In the genomic region with DNA sequence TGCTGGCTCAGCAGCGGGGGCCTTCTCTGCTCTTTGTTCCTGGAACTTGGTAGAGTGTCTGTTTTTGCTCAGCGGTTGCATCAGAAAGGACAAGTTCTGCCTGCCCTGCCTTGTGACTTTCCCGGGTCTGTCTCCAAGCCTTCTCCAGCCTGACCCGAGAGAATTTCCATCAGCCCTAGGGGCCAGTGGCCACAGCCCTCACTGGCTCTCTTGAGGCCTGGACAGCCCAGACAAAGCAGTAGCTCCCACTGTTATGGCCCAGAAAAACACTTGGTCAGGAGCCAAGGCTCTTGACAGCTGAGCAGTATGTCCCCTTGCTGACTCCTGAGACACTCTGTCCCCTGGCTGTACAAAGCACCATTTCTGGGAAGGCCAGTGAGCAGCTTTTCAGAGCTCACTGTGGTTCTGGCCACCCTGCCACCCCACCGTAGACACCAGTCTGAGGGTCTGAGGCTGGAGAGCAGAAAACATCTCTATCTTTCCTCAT, we compare ENCODE assay signal across 7 mouse cellular contexts. TPM values are rescaled to one million over a fixed set of nuclear protein-coding genes. Genes with fewer than 3 reads are reported as not detected.
DNase-seq lines count a peak whose midpoint lies in the region; ATAC-seq and TF ChIP-seq lines count a peak whose summit lies in the region.

A gene (plus strand): TSS at position 437 of the 487 bp plus-strand sequence.

- H3K9ac ChIP-seq in lung, embryonic 15.5 days, result no peak within 1 kb of the TSS

- H3K27me3 ChIP-seq in Patski, result no peaks in the 10 kb centered on the region
- H3K27me3 ChIP-seq in hindbrain, embryonic 10.5 days (ENCODE audit: insufficient read depth, poor library complexity, severe bottlenecking), result no peaks in the 10 kb centered on the region
- H3K27me3 ChIP-seq in lung, embryonic 15.5 days, result no peaks in the 10 kb centered on the region

- H3K4me2 ChIP-seq in lung, embryonic 15.5 days, result peak within 1 kb of the TSS; percentile 32; the same call in 1 of the 2 replicates

- H3K4me1 ChIP-seq in brown adipose tissue, adult 24 weeks (ENCODE audit: control insufficient read depth, insufficient read depth, insufficient read length, low read length), result peaks cover 64% of the 10 kb centered on the region
- peaks cover 36% of the 10 kb centered on the region for H3K4me1 ChIP-seq in hindbrain, embryonic 10.5 days (replicated peaks)
- peaks cover 44% of the 10 kb centered on the region for H3K4me1 ChIP-seq in lung, embryonic 15.5 days

- TF ChIP-seq CTCF in Patski (IDR thresholded peaks at IDR 0.05), result no peak

- no peak for ATAC-seq in Patski
- ATAC-seq in lung, embryonic 15.5 days (ENCODE audit: borderline replicate concordance, extremely low read depth, low FRiP score, low TSS enrichment), result peak; percentile 64; the same call in 1 of the 2 replicates

- 44% methylated on average over 5 of the region's 5 CpGs for WGBS in hindbrain, embryonic 10.5 days
- WGBS in lung, embryonic 15.5 days, result 36% methylated on average over 5 of the region's 5 CpGs

- CTCF ChIA-PET in Patski (lab: Charles Lee), result no interaction called here

- DNase-seq in Patski (ENCODE audit: low read depth, low spot score), result no peak
- peak; percentile 55 for DNase-seq in frontal cortex, adult 2 months (ENCODE audit: extremely low spot score in 1 of 2, low spot score in 1 of 2)
- DNase-seq in hindbrain, embryonic 10.5 days (ENCODE audit: low spot score), result no peak
- peak; percentile 89 for DNase-seq in layer of hippocampus, adult 9-11 months
- peak; percentile 68 for DNase-seq in testis, postnatal 14 days (ENCODE audit: low spot score)

- peaks cover 66% of the 10 kb centered on the region for H3K36me3 ChIP-seq in hindbrain, embryonic 10.5 days
- peaks cover 24% of the 10 kb centered on the region for H3K36me3 ChIP-seq in lung, embryonic 15.5 days

- POLR2A ChIA-PET in Patski (lab: Charles Lee), result interaction anchor here (1.0 to 1.5 kb wide), 3 partner anchors 9 to 24 kb away, joined by 3 to 7 read pairs (median 3); a partner anchor contains a TSS

- in situ Hi-C loops in Patski (cut with MboI; ENCODE audit: low pct_unique_long_range_greater_than_20kb), result loop anchor here (10.0 kb wide), 1 partner anchor 91 kb away; a partner anchor contains a TSS

- no peaks in the 10 kb centered on the region for H3K9me3 ChIP-seq in hindbrain, embryonic 10.5 days
- no peaks in the 10 kb centered on the region for H3K9me3 ChIP-seq in lung, embryonic 15.5 days

- H3K27ac ChIP-seq in brown adipose tissue, adult 24 weeks (replicated peaks; ENCODE audit: low read depth, low read length), result peak within 1 kb of the TSS; percentile 89
- peak within 1 kb of the TSS; percentile 76 for H3K27ac ChIP-seq in hindbrain, embryonic 10.5 days
- peak within 1 kb of the TSS; percentile 87 for H3K27ac ChIP-seq in lung, embryonic 15.5 days

- peak within 1 kb of the TSS; percentile 0; the same call in 1 of the 2 replicates for H3K4me3 ChIP-seq in brown adipose tissue, adult 24 weeks (ENCODE audit: insufficient read depth, low read depth, low read length)
- peak within 1 kb of the TSS; percentile 20; the same call in 1 of the 2 replicates for H3K4me3 ChIP-seq in hindbrain, embryonic 10.5 days
- peak within 1 kb of the TSS; percentile 4; the same call in 1 of the 2 replicates for H3K4me3 ChIP-seq in lung, embryonic 15.5 days

RNA-seq across cellular contexts. Expression of the gene that starts here (rescaled TPM):
- polyA plus RNA-seq in Patski (2021), result 22.4 TPM
- polyA plus RNA-seq in brown adipose tissue, adult 24 weeks (2012; ENCODE audit: insufficient read depth, insufficient read length, missing spikeins), result 16.2 and 19.3 TPM in 2 replicates
- polyA plus RNA-seq in frontal cortex, adult 2 months (2012; rRNA removed), result 33.8 and 34.0 TPM in 2 replicates
- polyA plus RNA-seq in hindbrain, embryonic 10.5 days (2016; fragmentation: Nextera tagmentation; extraction: Ambion mirVana), result 3.1 and 5.5 TPM in 2 replicates
- polyA plus RNA-seq in lung, embryonic 15.5 days (2015; fragmentation: Nextera tagmentation; extraction: Ambion mirVana), result 7.1 and 7.3 TPM in 2 replicates

Comparison
In these comparisons a context has a peak if more than half of its experiments do, and no peak if none do; other contexts are left out.
1. DNase-seq: peak in frontal cortex, adult 2 months (2 of 2), layer of hippocampus, adult 9-11 months (single experiment) and testis, postnatal 14 days (single experiment); none in Patski (single experiment) and hindbrain, embryonic 10.5 days (single experiment).
2. Peak in every context shown above with its lines, with median percentiles within 50 percentile points of each other: H3K27ac ChIP-seq and H3K4me3 ChIP-seq.